Mouse (Mus musculus): ENCODE measurements at regions not wholly inside any gene's neighbourhood (a gene's known extent, or its start where the extent isn't known, plus 50 kb on each side); places are given as distances from the start of the nearest gene placed in this dataset.

DNA sequence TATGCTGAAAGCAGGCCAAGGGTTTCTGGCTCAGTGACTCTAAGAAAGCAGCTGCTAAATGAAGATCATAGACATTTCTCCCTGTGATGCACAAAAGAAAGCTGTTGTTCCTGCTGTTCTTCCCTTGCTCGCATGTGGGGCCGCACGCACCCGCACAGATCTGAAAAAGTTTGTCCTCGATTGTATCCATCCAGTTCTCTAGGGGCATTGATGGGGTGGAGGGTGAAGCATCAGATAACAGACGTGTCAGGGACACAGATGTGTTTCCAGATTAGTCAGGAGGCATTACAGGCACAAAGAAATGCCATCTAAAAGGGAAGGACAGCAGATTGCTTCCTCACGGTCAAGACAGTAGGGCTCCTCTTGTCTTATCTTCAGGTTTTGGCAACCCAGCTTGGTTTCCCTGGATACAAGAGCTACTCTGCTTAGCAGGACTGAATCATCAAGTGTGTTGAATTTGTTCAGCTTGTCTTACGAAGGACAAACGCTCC, 2001.3 kb downstream of the Pcdh9 start:
- Histone ChIP-seq H3K4me3 (no peak overlapping the region), H3K4me2 (no peak overlapping the region), H3K9me3 (replicated peaks) (no peaks in the 10 kb centered on the region), H3K36me3 (ENCODE audit: poor library complexity, severe bottlenecking) (no peaks in the 10 kb centered on the region), H3K27ac (no peak overlapping the region), H3K27me3 (no peaks in the 10 kb centered on the region), H3K4me1 (no peaks in the 10 kb centered on the region), H3K9ac (no peak overlapping the region)
- no peak for ATAC-seq
- 79% methylated on average over 9 of the region's 9 CpGs for WGBS

- no peaks in the 10 kb centered on the region for H3K9me3 ChIP-seq (replicated peaks)
- no peaks in the 10 kb centered on the region for H3K36me3 ChIP-seq (ENCODE audit: poor library complexity, severe bottlenecking)
- ATAC-seq = peak; percentile 55; the same call in 1 of the 2 replicates
- H3K4me2 ChIP-seq = no peak overlapping the region
- no peak overlapping the region for H3K27ac ChIP-seq
- H3K4me1 ChIP-seq = no peaks in the 10 kb centered on the region
- H3K4me3 ChIP-seq = no peak overlapping the region
- no peaks in the 10 kb centered on the region for H3K27me3 ChIP-seq
- H3K9ac ChIP-seq = no peak overlapping the region
- WGBS = 43% methylated on average over 5 of the region's 5 CpGs
Measured at GRCm38 (mm10) chr14:91865935-91866664, 2024.4 kb downstream of the Pcdh9 start.

DNA sequence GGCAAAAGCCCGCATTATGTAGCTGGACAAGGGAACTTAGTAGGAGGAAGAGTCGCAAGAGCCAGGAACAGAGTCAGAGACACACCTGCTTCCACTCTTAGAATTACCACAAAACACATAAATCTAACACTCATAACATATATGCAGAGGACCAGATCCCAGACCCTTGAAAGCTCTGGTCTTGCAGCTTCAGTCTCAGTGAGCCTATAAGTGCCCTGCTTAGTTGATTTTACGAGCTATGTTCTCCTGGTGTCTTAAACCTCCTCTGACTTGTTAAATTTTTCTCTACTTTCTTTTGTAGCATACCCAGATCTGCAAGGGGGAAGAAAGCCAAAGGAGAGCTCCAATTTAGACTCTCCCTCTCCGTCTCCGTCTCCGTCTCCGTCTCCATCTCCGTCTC, 2038.2 kb downstream of the Pcdh9 start:
- H3K27me3 ChIP-seq = no peaks in the 10 kb centered on the region
- no peaks in the 10 kb centered on the region for H3K4me1 ChIP-seq
- no peaks in the 10 kb centered on the region for H3K36me3 ChIP-seq (ENCODE audit: poor library complexity, severe bottlenecking)
- H3K9me3 ChIP-seq (replicated peaks) = no peaks in the 10 kb centered on the region
- H3K4me2 ChIP-seq = no peak overlapping the region
- ATAC-seq = no peak
- H3K27ac ChIP-seq = no peak overlapping the region
- H3K9ac ChIP-seq = no peak overlapping the region
- no peak overlapping the region for H3K4me3 ChIP-seq
- WGBS = 89% methylated on average over 8 of the region's 8 CpGs

All from forebrain, embryonic 13.5 days (tissue).